Mouse (Mus musculus) central nervous system, embryonic 14 days (tissue): ENCODE results near the gene Gm614. TPM values are rescaled to one million over a fixed set of nuclear protein-coding genes. Genes with fewer than 3 reads are reported as not detected.

Experiments
- polyA plus RNA-seq: library from polyadenylated mRNA; depleted of rRNA; stranded (reverse); fragments of >200 nt; gene quantifications from 2 replicates; pipeline ENCODE4 v1.2.3, GENCODE M21; 2012; rRNA removed

Gm614 gene
- 0.14 TPM in 1 of 2 replicates, not detected in the other for polyA plus RNA-seq

GRCm38 (mm10) chrX:101263892-101264291, at the start of gene Gm614:
TSS of gene Gm614 (minus strand) at chrX:101263992.

GRCm38 (mm10) chrX:101299055-101299454, 35.3 kb upstream of the Gm614 start, which contains the start of gene Nlgn3:
TSS of gene Nlgn3 (plus strand) at chrX:101299168.

GRCm38 (mm10) chrX:101273875-101274738, 10.3 kb upstream of the Gm614 start, which contains the start of gene Med12:
TSS of gene Med12 (plus strand) at chrX:101274030.

GRCm38 (mm10) chrX:101268755-101269124, 4.9 kb upstream of the Gm614 start, which contains the start of gene Gm20489:
TSS of gene Gm20489 (minus strand) at chrX:101269023.

GRCm38 (mm10) chrX:101268025-101268754, 4.4 kb upstream of the Gm614 start, which contains the start of gene Il2rg:
TSS of gene Il2rg (minus strand) at chrX:101268255.

GRCm38 (mm10) chrX:101253952-101254729, 9.7 kb downstream of the Gm614 start, which contains the start of gene Foxo4:
TSS of gene Foxo4 (plus strand) at chrX:101254528.

GRCm38 (mm10) chrX:101221834-101222795, 41.7 kb downstream of the Gm614 start, which contains the start of gene Snx12:
TSS of gene Snx12 (minus strand) at chrX:101222563.

Other genes starting within 250 kb of the Gm614 start
- 0.01 TPM in 1 of 2 replicates, not detected in the other for gene Tex11, start 204.3 kb downstream of the Gm614 start, polyA plus RNA-seq
- 2.9 and 3.0 TPM in 2 replicates for gene Slc7a3, start 178.0 kb downstream of the Gm614 start, polyA plus RNA-seq
- gene Snx12, start 41.4 kb downstream of the Gm614 start, polyA plus RNA-seq, result 57.4 and 58.9 TPM in 2 replicates
- 13.2 and 16.4 TPM in 2 replicates for gene Foxo4, start 9.5 kb downstream of the Gm614 start, polyA plus RNA-seq
- 5.3 and 7.4 TPM in 2 replicates for gene Il2rg, start 4.3 kb upstream of the Gm614 start, polyA plus RNA-seq
- gene Gm20489, start 5.0 kb upstream of the Gm614 start, polyA plus RNA-seq, result not detected in 2 replicates
- gene Med12, start 10.0 kb upstream of the Gm614 start, polyA plus RNA-seq, result 62.7 and 79.2 TPM in 2 replicates
- 34.2 and 36.0 TPM in 2 replicates for gene Nlgn3, start 35.2 kb upstream of the Gm614 start, polyA plus RNA-seq
- 0.43 and 0.46 TPM in 2 replicates for gene Gjb1, start 112.4 kb upstream of the Gm614 start, polyA plus RNA-seq
- 187 and 193 TPM in 2 replicates for gene Zmym3, start 156.9 kb upstream of the Gm614 start, polyA plus RNA-seq
- 496 and 582 TPM in 2 replicates for gene Nono, start 165.3 kb upstream of the Gm614 start, polyA plus RNA-seq
- gene Itgb1bp2, start 185.1 kb upstream of the Gm614 start, polyA plus RNA-seq, result 5.6 and 17.6 TPM in 2 replicates